Mouse (Mus musculus) G1E (cell line): ENCODE measurements at regions not wholly inside any gene's neighbourhood (a gene's known extent, or its start where the extent isn't known, plus 50 kb on each side); places are given as distances from the start of the nearest gene placed in this dataset.

Experiments
- CTCF ChIP-seq: IDR thresholded peaks from 2 replicates; pipeline ENCODE4 v1.5.1; 2012; ENCODE audit warnings: low read depth, low read length, inconsistent platforms, mixed read lengths
- GATA1 ChIP-seq: IDR thresholded peaks from 2 replicates; pipeline ENCODE4 v1.6.1; 2012; ENCODE audit warnings: borderline replicate concordance, low read length, inconsistent platforms, mixed read lengths
- GATA2 ChIP-seq: IDR thresholded peaks from 2 replicates; pipeline ENCODE4 v1.6.1; 2012; ENCODE audit warnings: low read depth, low read length, inconsistent platforms, borderline replicate concordance
- POLR2AphosphoS5 ChIP-seq: IDR thresholded peaks from 2 replicates; pipeline ENCODE4 v1.6.1; 2012; ENCODE audit warnings: low read depth, low read length, inconsistent platforms; ENCODE audit not compliant: insufficient replicate concordance
- TAL1 ChIP-seq: conservative IDR thresholded peaks from 2 replicates; pipeline ENCODE4 v1.6.1; 2012; ENCODE audit warnings: low read depth, low read length, inconsistent platforms, mixed read lengths

GRCm38 (mm10) chr1:184334818-184335217 lies 300.7 kb upstream of the 1700056E22Rik start:
- TF ChIP-seq POLR2AphosphoS5 (no peak), CTCF (no peak), TAL1 (no peak), GATA1 (no peak), GATA2 (no peak)
